Mouse (Mus musculus) forebrain, postnatal 0 days (tissue): Measurements from ENCODE around the gene Odf4. TPM values are rescaled to one million over a fixed set of nuclear protein-coding genes. Genes with fewer than 3 reads are reported as not detected.

Source experiments
- ATAC-seq: fragments of 200-750 bp; cut with Nextera tagmentation; 2 replicates; pipeline ENCODE4 v1.8.0; 2017; ENCODE audit warnings: mild to moderate bottlenecking, moderate library complexity
- DNase-seq: peaks from one replicate; pipeline ENCODE4 v3.0.0-alpha.2; 2015
- H3K27ac ChIP-seq: fragments of 300-500 bp; sonication (generic); 2 replicates; pipeline ENCODE4 v1.5.1; 2014; ENCODE audit warnings: low read depth, mild to moderate bottlenecking, antibody characterized with exemption, low read length, moderate library complexity, mixed read lengths
- H3K27me3 ChIP-seq: fragments of 300-500 bp; sonication (generic); 2 replicates; pipeline ENCODE4 v1.6.1; 2014; ENCODE audit warnings: mild to moderate bottlenecking, low read length, mixed read lengths; ENCODE audit not compliant: insufficient read depth
- H3K36me3 ChIP-seq: fragments of 300-500 bp; sonication (generic); 2 replicates; pipeline ENCODE4 v1.6.1; 2014; ENCODE audit warnings: mild to moderate bottlenecking, moderate library complexity; ENCODE audit not compliant: insufficient read depth
- H3K4me1 ChIP-seq: fragments of 300-500 bp; sonication (generic); 2 replicates; pipeline ENCODE4 v1.6.1; 2014; ENCODE audit warnings: antibody characterized with exemption; ENCODE audit not compliant: insufficient read depth
- H3K4me2 ChIP-seq: fragments of 300-500 bp; sonication (generic); 2 replicates; pipeline ENCODE4 v1.6.1; 2014; ENCODE audit warnings: low read depth, mild to moderate bottlenecking, moderate library complexity
- H3K4me3 ChIP-seq: fragments of 300-500 bp; sonication (generic); 2 replicates; pipeline ENCODE4 v1.5.1; 2014; ENCODE audit warnings: low read depth, low read length, mixed read lengths
- H3K9ac ChIP-seq: fragments of 300-500 bp; sonication (generic); 2 replicates; pipeline ENCODE4 v1.6.1; 2014; ENCODE audit warnings: mild to moderate bottlenecking
- H3K9me3 ChIP-seq: fragments of 300-500 bp; sonication (generic); 2 replicates; pipeline ENCODE4 v1.6.1; 2016; ENCODE audit warnings: low read length
- CTCF ChIP-seq: sonication (generic); IDR thresholded peaks from 2 replicates; pipeline ENCODE4 v1.5.1; 2016; ENCODE audit warnings: antibody characterized with exemption, control low read depth, low read depth
- WGBS: fragments of 180-500 bp; shearing (Covaris S2); extraction: QIAGEN DNeasy Blood & Tissue Kit; methylation state at CpG from one replicate; pipeline ENCODE4 v1.1.7; 2014; 5-methylcytosine and 5-hydroxymethylcytosine counted together
- polyA plus RNA-seq: library from polyadenylated mRNA; unstranded; fragments of >200 nt; fragmentation: Nextera tagmentation; extraction: Ambion mirVana; gene quantifications from 2 replicates; pipeline ENCODE4 v1.2.1, GENCODE M21; 2015
- total RNA-seq: library from RNA; depleted of rRNA; stranded (reverse); fragments of >200 nt; gene quantifications from 2 replicates; pipeline ENCODE4 v1.2.3, GENCODE M21; 2014

Odf4 gene
- total and polyA plus RNA-seq, 2 experiments from 2014 or later, result 0.42 to 2.0 TPM

GRCm38 (mm10) chr11:68907251-68907650 lies 19.6 kb downstream of the Odf4 start:
- Histone ChIP-seq H3K4me3 (no peak overlapping the region), H3K9me3 (no peaks in the 10 kb centered on the region), H3K9ac (no peak overlapping the region), H3K36me3 (peaks cover 38% of the 10 kb centered on the region), H3K4me1 (no peaks in the 10 kb centered on the region), H3K4me2 (no peak overlapping the region), H3K27ac (no peak overlapping the region), H3K27me3 (no peaks in the 10 kb centered on the region)
- DNase-seq, result no peak
- no peak for TF ChIP-seq CTCF
- 81% methylated on average over 3 of the region's 3 CpGs for WGBS
- no peak for ATAC-seq

GRCm38 (mm10) chr11:68906461-68906790 lies 20.5 kb downstream of the Odf4 start:
- H3K4me1 ChIP-seq, result no peaks in the 10 kb centered on the region
- H3K9ac ChIP-seq, result no peak overlapping the region
- H3K36me3 ChIP-seq, result peaks cover 38% of the 10 kb centered on the region
- DNase-seq (no peak), ATAC-seq (no peak)
- H3K4me2 ChIP-seq, result no peak overlapping the region
- WGBS, result 60% methylated on average over 4 of the region's 4 CpGs
- no peaks in the 10 kb centered on the region for H3K27me3 ChIP-seq
- H3K4me3 ChIP-seq, result no peak overlapping the region
- TF ChIP-seq CTCF, result no peak
- H3K27ac ChIP-seq, result no peak overlapping the region
- no peaks in the 10 kb centered on the region for H3K9me3 ChIP-seq

- H3K36me3 ChIP-seq, result peaks cover 38% of the 10 kb centered on the region
- H3K9me3 ChIP-seq, result no peaks in the 10 kb centered on the region
- no peak overlapping the region for H3K4me2 ChIP-seq
- ATAC-seq (no peak), DNase-seq (no peak)
- H3K4me3 ChIP-seq, result no peak overlapping the region
- H3K9ac ChIP-seq, result no peak overlapping the region
- WGBS, result 90% methylated on average over 9 of the region's 9 CpGs
- no peak for TF ChIP-seq CTCF
- no peaks in the 10 kb centered on the region for H3K4me1 ChIP-seq
- H3K27me3 ChIP-seq, result no peaks in the 10 kb centered on the region
- H3K27ac ChIP-seq, result no peak overlapping the region
These were observed 21.0 kb downstream of the Odf4 start for GRCm38 (mm10) chr11:68905665-68906460.

GRCm38 (mm10) chr11:68905138-68905531 lies 21.7 kb downstream of the Odf4 start:
- Histone ChIP-seq H3K4me2 (no peak overlapping the region), H3K9ac (no peak overlapping the region), H3K4me3 (no peak overlapping the region), H3K9me3 (no peaks in the 10 kb centered on the region), H3K36me3 (peaks cover 38% of the 10 kb centered on the region), H3K27me3 (no peaks in the 10 kb centered on the region), H3K4me1 (no peaks in the 10 kb centered on the region), H3K27ac (no peak overlapping the region)
- ATAC-seq (no peak), DNase-seq (no peak)
- TF ChIP-seq CTCF, result no peak
- WGBS, result 88% methylated on average over 3 of the region's 3 CpGs

GRCm38 (mm10) chr11:68904375-68905137 lies 22.3 kb downstream of the Odf4 start:
- Histone ChIP-seq H3K4me3 (no peak overlapping the region), H3K27me3 (no peaks in the 10 kb centered on the region), H3K9me3 (no peaks in the 10 kb centered on the region), H3K9ac (no peak overlapping the region), H3K27ac (no peak overlapping the region), H3K4me1 (no peaks in the 10 kb centered on the region), H3K4me2 (no peak overlapping the region), H3K36me3 (peaks cover 38% of the 10 kb centered on the region)
- peak; percentile 88 for DNase-seq
- 79% methylated on average over 8 of the region's 8 CpGs for WGBS
- TF ChIP-seq CTCF, result peak; percentile 80
- ATAC-seq, result no peak

GRCm38 (mm10) chr11:68903775-68904174 lies 23.1 kb downstream of the Odf4 start:
- H3K4me2 ChIP-seq, result no peak overlapping the region
- no peak for ATAC-seq
- DNase-seq, result no peak
- no peak overlapping the region for H3K9ac ChIP-seq
- 93% methylated on average over 2 of the region's 2 CpGs for WGBS
- H3K4me3 ChIP-seq, result no peak overlapping the region
- no peaks in the 10 kb centered on the region for H3K9me3 ChIP-seq
- H3K27me3 ChIP-seq, result no peaks in the 10 kb centered on the region
- H3K36me3 ChIP-seq, result peaks cover 38% of the 10 kb centered on the region
- no peak overlapping the region for H3K27ac ChIP-seq
- no peak for TF ChIP-seq CTCF
- no peaks in the 10 kb centered on the region for H3K4me1 ChIP-seq

GRCm38 (mm10) chr11:68902823-68903222 lies 24.1 kb downstream of the Odf4 start:
- TF ChIP-seq CTCF, result no peak
- no peak overlapping the region for H3K27ac ChIP-seq
- H3K4me3 ChIP-seq, result peak overlapping the region; percentile 56; the same call in 1 of the 2 replicates
- H3K4me1 ChIP-seq, result no peaks in the 10 kb centered on the region
- peaks cover 38% of the 10 kb centered on the region for H3K36me3 ChIP-seq
- peak overlapping the region; percentile 69 for H3K4me2 ChIP-seq
- H3K27me3 ChIP-seq, result no peaks in the 10 kb centered on the region
- DNase-seq (no peak), ATAC-seq (no peak)
- WGBS, result 82% methylated on average over 5 of the region's 5 CpGs
- no peaks in the 10 kb centered on the region for H3K9me3 ChIP-seq
- H3K9ac ChIP-seq, result peak overlapping the region; percentile 89; the same call in 1 of the 2 replicates
